Mouse (Mus musculus) kidney, embryonic 14.5 days (tissue): ENCODE measurements around the gene Lin7a. TPM values are rescaled to one million over a fixed set of nuclear protein-coding genes. Genes with fewer than 3 reads are reported as not detected.

ENCODE experiments used
- ATAC-seq: fragments of 200-750 bp; cut with Nextera tagmentation; 2 replicates; pipeline ENCODE4 v1.8.0; 2017; ENCODE audit warnings: moderate number of reproducible peaks, mild to moderate bottlenecking, moderate TSS enrichment, moderate library complexity; ENCODE audit not compliant: low FRiP score, low TSS enrichment
- H3K27ac ChIP-seq: fragments of 300-500 bp; sonication (generic); 2 replicates; pipeline ENCODE4 v1.5.1; 2014; ENCODE audit warnings: low read depth, mild to moderate bottlenecking, low read length, moderate library complexity, mixed read lengths
- H3K27me3 ChIP-seq: fragments of 300-500 bp; sonication (generic); 2 replicates; pipeline ENCODE4 v1.6.1; 2014; ENCODE audit warnings: mild to moderate bottlenecking, low read length; ENCODE audit not compliant: control insufficient read depth, insufficient read depth
- H3K36me3 ChIP-seq: fragments of 300-500 bp; sonication (generic); 2 replicates; pipeline ENCODE4 v1.6.1; 2014; ENCODE audit warnings: low read length, mixed read lengths; ENCODE audit not compliant: control insufficient read depth, insufficient read depth
- H3K4me1 ChIP-seq: fragments of 300-500 bp; sonication (generic); 2 replicates; pipeline ENCODE4 v1.6.1; 2014; ENCODE audit warnings: low read length, mixed read lengths; ENCODE audit not compliant: control insufficient read depth, insufficient read depth
- H3K4me2 ChIP-seq: fragments of 300-500 bp; sonication (generic); replicated peaks from 2 replicates; pipeline ENCODE4 v1.6.1; 2014; ENCODE audit warnings: low read depth, mild to moderate bottlenecking, low read length
- H3K4me3 ChIP-seq: fragments of 300-500 bp; sonication (generic); 2 replicates; pipeline ENCODE4 v1.5.1; 2014; ENCODE audit warnings: mild to moderate bottlenecking, low read length
- H3K9ac ChIP-seq: fragments of 300-500 bp; sonication (generic); 2 replicates; pipeline ENCODE4 v1.6.1; 2014; ENCODE audit warnings: low read depth, mild to moderate bottlenecking, low read length, moderate library complexity
- H3K9me3 ChIP-seq: fragments of 300-500 bp; sonication (generic); 2 replicates; pipeline ENCODE4 v1.6.1; 2016; ENCODE audit warnings: low read length; ENCODE audit not compliant: control insufficient read depth
- WGBS: fragments of 180-500 bp; shearing (Covaris S2); extraction: QIAGEN DNeasy Blood & Tissue Kit; methylation state at CpG from one replicate; pipeline ENCODE4 v1.1.7; 2014; 5-methylcytosine and 5-hydroxymethylcytosine counted together
- polyA plus RNA-seq: library from polyadenylated mRNA; unstranded; fragments of >200 nt; fragmentation: Nextera tagmentation; extraction: Ambion mirVana; gene quantifications from 2 replicates; pipeline ENCODE4 v1.2.1, GENCODE M21; 2014

Gene Lin7a
- polyA plus RNA-seq, 1 experiment from 2014 or later = 2.7 TPM

DNA sequence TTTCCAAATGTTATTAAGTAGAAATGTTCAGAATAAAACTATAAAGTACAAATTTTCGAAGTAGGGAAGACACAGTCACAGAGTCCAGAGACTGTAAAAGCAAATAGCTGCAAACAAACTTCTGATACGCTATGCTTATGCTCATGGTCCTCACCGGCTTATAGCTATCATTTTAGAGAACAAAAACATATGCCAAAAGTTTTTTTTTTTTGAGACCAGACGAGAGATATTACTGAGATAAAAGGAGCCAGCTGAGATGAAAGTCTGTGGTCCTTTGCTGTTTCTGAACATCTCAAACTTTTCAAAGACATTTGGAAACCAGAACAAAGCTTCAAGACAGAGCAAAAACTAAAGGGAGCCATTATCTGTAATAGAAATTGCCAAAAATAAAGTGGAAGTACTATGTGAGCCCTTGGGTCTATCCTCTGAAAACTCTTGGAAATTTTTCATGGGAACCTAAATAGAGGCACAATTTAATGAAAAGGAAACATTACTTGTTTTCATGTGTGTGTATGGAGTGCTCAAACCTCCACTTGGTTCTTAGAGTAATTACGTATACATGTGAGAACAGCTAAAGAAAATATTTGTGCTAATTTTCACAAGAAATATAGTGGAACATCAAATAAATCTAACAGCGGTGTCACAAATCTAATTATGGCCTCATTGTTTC lies 24.4 kb upstream of the Lin7a start:
- H3K4me2 ChIP-seq = no peak overlapping the region
- H3K27ac ChIP-seq = no peak overlapping the region
- H3K27me3 ChIP-seq = no peaks in the 10 kb centered on the region
- H3K4me3 ChIP-seq = no peak overlapping the region
- H3K9ac ChIP-seq = no peak overlapping the region
- no peaks in the 10 kb centered on the region for H3K9me3 ChIP-seq
- H3K4me1 ChIP-seq = no peaks in the 10 kb centered on the region
- WGBS = 89% methylated on average over 6 of the region's 6 CpGs
- H3K36me3 ChIP-seq = no peaks in the 10 kb centered on the region
- no peak for ATAC-seq

DNA sequence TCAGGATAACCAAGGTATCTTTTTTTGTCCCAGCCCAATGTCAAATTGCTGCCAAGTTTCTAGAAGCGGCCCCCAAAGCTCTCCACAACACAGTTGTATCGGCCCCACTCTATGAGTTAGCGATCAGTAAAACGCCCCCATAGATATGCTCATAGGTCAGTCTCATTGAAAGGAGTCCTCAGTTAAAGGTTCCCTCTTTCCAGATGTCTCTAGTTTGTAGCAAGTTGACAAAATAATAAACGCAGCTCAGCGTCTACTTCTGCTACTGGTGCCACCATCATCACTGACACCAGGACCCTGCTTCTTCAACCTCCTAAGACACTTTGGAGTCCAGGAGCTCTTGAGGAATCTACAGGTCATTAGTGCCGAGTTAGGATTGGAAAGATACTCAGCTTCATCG lies 23.0 kb upstream of the Lin7a start:
- Histone ChIP-seq H3K36me3 (no peaks in the 10 kb centered on the region), H3K27me3 (no peaks in the 10 kb centered on the region), H3K4me1 (no peaks in the 10 kb centered on the region), H3K4me2 (no peak overlapping the region), H3K9me3 (no peaks in the 10 kb centered on the region), H3K4me3 (no peak overlapping the region), H3K9ac (no peak overlapping the region), H3K27ac (no peak overlapping the region)
- ATAC-seq = no peak
- WGBS = 90% methylated on average over 8 of the region's 8 CpGs

DNA sequence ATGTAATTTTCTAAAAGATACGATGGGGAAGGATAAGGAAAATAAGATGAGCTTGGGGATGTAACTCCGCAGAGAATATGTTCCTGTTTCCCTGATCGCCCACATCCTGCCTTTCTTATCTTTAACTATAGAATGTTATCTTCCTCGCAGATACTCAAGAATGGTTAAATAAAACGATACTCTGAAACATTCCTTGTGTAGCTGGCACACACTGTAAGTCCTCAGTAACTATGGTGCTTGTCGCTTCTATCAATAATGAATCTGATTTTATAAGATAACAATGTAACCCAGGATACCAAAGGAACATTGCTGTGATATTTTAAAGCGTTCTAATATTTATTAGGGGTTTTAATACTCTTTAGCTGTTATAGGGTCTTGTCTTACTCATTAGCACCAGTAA lies 22.4 kb upstream of the Lin7a start:
- ATAC-seq = no peak
- H3K9me3 ChIP-seq = no peaks in the 10 kb centered on the region
- no peak overlapping the region for H3K9ac ChIP-seq
- H3K4me2 ChIP-seq = no peak overlapping the region
- H3K4me1 ChIP-seq = no peaks in the 10 kb centered on the region
- 89% methylated on average over 7 of the region's 7 CpGs for WGBS
- no peak overlapping the region for H3K4me3 ChIP-seq
- H3K27me3 ChIP-seq = no peaks in the 10 kb centered on the region
- H3K27ac ChIP-seq = no peak overlapping the region
- no peaks in the 10 kb centered on the region for H3K36me3 ChIP-seq

DNA sequence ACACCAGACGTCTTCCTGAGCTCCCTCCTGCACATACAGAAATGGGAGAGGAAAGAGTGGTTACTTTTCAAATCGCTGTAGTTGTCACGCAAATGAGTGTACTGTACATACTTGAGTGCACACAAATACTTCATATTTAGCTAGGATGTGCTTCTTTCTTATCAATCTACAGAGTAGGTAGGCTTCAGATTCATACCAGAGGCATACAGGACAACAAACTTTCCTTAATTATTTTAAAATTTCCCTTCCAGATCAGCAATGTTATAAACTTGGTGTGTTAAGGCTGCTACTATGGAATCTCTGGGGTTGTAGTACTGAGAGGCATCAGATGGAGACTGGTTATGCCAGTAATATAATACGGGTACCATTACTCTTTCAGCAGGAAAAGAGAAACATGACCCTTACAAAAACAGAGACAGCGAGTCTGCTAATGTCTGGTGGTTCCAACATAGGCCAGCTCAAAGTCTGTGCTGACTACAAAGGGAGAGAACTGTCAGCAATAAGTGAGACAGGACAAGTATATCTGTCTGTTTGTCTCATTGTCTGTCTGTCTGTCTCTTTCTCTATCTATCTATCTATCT lies 21.8 kb upstream of the Lin7a start:
- Histone ChIP-seq H3K36me3 (no peaks in the 10 kb centered on the region), H3K4me2 (no peak overlapping the region), H3K4me1 (no peaks in the 10 kb centered on the region), H3K4me3 (no peak overlapping the region), H3K9ac (no peak overlapping the region), H3K27me3 (no peaks in the 10 kb centered on the region), H3K9me3 (no peaks in the 10 kb centered on the region), H3K27ac (no peak overlapping the region)
- 29% methylated on average over 5 of the region's 5 CpGs for WGBS
- ATAC-seq = peak; percentile 93

DNA sequence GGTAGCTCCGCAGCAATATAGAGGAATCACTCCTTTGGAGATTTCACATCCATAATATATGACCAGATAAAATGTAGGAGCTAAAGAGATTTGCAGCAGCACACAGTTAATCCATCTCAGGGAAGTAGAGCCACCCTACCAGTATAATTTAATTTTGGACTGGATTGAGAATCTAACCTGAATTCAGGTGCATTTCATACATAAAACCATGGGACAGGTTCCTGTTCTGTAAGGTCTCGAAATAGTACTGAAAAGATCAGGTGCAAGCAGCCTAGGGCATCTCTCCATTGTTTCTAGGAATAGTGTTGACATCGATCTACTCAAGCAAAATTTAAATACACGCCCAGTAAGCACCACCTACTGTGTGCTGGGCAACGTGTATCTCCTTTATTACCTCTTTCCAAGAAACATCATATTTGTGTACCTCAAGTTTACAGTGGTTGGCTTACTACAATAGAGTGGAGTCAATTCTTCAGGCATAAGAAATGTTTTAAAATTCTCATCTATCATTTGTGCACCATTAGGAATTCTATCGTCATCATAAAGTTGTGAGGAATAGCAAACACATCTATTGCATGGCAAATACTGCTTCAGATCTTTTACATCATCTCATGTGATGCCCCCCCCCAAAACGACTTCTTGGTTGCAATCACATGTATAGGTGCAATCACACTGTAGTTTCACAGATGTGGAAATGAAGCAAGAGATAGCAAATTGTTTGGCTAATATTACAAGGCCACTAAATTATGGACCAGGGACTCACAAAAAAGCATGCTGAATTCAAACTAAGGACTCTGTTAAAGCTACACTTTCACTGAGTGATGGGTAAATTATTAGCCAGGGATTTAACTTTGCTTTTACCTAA lies 20.9 kb upstream of the Lin7a start:
- WGBS = 77% methylated on average over 7 of the region's 7 CpGs
- Histone ChIP-seq H3K36me3 (no peaks in the 10 kb centered on the region), H3K27ac (no peak overlapping the region), H3K27me3 (no peaks in the 10 kb centered on the region), H3K4me3 (no peak overlapping the region), H3K9ac (no peak overlapping the region), H3K4me2 (no peak overlapping the region), H3K4me1 (no peaks in the 10 kb centered on the region), H3K9me3 (no peaks in the 10 kb centered on the region)
- ATAC-seq = no peak

DNA sequence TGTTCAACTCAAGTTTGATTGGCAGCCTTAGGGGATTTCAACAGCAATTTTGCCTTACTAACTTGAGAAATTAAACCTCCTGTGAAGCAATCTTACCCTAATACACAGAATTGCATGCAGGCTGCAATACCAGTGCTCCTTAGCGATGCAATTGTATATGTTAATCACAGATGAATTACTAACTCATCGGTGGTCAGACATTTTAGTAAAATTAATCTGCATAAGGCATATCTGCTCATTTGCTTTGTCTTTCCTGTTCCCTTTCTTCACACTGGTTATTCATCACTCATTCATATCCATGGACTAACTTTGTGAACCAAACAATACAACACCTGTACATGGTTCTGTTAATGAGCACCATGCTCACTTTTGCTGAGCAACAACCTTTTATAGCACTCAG lies 20.2 kb upstream of the Lin7a start:
- Histone ChIP-seq H3K27ac (no peak overlapping the region), H3K9ac (no peak overlapping the region), H3K9me3 (no peaks in the 10 kb centered on the region), H3K4me2 (no peak overlapping the region), H3K27me3 (no peaks in the 10 kb centered on the region), H3K4me3 (no peak overlapping the region), H3K36me3 (no peaks in the 10 kb centered on the region), H3K4me1 (no peaks in the 10 kb centered on the region)
- 77% methylated on average over 2 of the region's 2 CpGs for WGBS
- ATAC-seq = no peak

DNA sequence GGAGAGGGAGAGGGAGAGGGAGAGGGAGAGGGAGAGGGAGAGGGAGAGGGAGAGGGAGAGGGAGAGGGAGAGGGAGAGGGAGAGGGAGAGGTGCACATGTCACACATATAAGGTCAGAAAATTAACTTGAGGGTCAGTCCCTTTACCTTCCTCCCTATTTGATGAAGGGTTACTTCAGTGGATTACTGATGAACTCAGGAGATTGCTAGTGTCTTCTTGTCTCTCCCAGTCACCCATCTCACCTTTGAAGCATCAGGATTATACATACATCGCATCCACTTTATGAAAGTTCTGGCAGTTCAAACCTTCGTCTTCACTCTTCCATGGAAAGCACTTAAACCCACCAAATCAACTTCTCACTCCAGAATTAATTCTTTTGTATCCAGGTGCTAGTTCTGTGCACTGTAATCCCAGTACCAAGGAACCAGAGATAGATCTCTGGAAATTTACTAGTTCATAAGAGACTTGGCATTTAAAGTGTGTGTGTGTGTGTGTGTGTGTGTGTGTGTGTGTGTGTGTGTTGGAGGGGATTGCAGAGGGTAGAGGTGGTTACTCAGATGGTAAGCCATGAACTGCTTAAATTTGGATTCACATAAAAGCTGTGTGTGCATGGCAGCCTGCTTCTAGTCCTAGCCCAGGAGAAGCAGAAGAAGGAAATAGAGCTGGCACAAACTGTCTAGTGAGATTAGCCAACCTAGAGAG lies 19.5 kb upstream of the Lin7a start:
- no peaks in the 10 kb centered on the region for H3K36me3 ChIP-seq
- H3K4me1 ChIP-seq = no peaks in the 10 kb centered on the region
- H3K9me3 ChIP-seq = no peaks in the 10 kb centered on the region
- H3K27ac ChIP-seq = no peak overlapping the region
- 95% methylated on average over 2 of the region's 2 CpGs for WGBS
- no peak overlapping the region for H3K4me2 ChIP-seq
- no peak overlapping the region for H3K9ac ChIP-seq
- H3K27me3 ChIP-seq = no peaks in the 10 kb centered on the region
- H3K4me3 ChIP-seq = no peak overlapping the region
- ATAC-seq = no peak

DNA sequence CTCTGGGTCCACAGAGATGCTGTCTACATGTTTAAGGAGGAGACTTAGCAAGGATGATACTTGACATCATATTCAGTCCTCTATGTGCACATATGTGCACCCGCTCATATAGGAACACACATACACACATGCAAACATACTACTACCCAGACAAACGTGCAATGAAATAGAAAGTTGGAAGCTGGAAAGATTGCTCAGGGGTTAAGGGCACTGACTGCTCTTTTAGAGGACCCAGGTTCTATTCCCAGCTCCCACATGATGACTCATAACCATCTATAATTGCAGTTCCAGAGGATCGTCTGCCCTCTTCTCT lies 19.0 kb upstream of the Lin7a start:
- H3K4me1 ChIP-seq = no peaks in the 10 kb centered on the region
- H3K4me2 ChIP-seq = no peak overlapping the region
- no peaks in the 10 kb centered on the region for H3K9me3 ChIP-seq
- no peak overlapping the region for H3K4me3 ChIP-seq
- ATAC-seq = no peak
- H3K27me3 ChIP-seq = no peaks in the 10 kb centered on the region
- H3K36me3 ChIP-seq = no peaks in the 10 kb centered on the region
- H3K27ac ChIP-seq = no peak overlapping the region
- no peak overlapping the region for H3K9ac ChIP-seq
- 92% methylated on average over 3 of the region's 3 CpGs for WGBS
